Mouse (Mus musculus) heart, embryonic 12.5 days (tissue): Measurements from ENCODE around the gene Tmem268. TPM values are rescaled to one million over a fixed set of nuclear protein-coding genes. Genes with fewer than 3 reads are reported as not detected.

Source experiments
- ATAC-seq: fragments of 200-750 bp; cut with Nextera tagmentation; 2 replicates; pipeline ENCODE4 v1.8.0; 2017; ENCODE audit warnings: moderate TSS enrichment, moderate library complexity; ENCODE audit not compliant: insufficient number of reproducible peaks, low FRiP score
- H3K27ac ChIP-seq: fragments of 300-500 bp; sonication (generic); 2 replicates; pipeline ENCODE4 v1.5.1; 2016; ENCODE audit warnings: mild to moderate bottlenecking, moderate library complexity; ENCODE audit not compliant: poor library complexity, severe bottlenecking
- H3K27me3 ChIP-seq: fragments of 300-500 bp; sonication (generic); replicated peaks from 2 replicates; pipeline ENCODE4 v1.6.1; 2016; ENCODE audit warnings: mild to moderate bottlenecking, moderate library complexity
- H3K36me3 ChIP-seq: fragments of 300-500 bp; sonication (generic); 2 replicates; pipeline ENCODE4 v1.6.1; 2016; ENCODE audit warnings: mild to moderate bottlenecking, moderate library complexity
- H3K4me1 ChIP-seq: fragments of 300-500 bp; sonication (generic); replicated peaks from 2 replicates; pipeline ENCODE4 v1.6.1; 2016; ENCODE audit warnings: mild to moderate bottlenecking
- H3K4me2 ChIP-seq: fragments of 300-500 bp; sonication (generic); 2 replicates; pipeline ENCODE4 v1.6.1; 2016; ENCODE audit warnings: mild to moderate bottlenecking, moderate library complexity
- H3K4me3 ChIP-seq: fragments of 300-500 bp; sonication (generic); 2 replicates; pipeline ENCODE4 v1.5.1; 2016; ENCODE audit warnings: mild to moderate bottlenecking
- H3K9ac ChIP-seq: fragments of 300-500 bp; sonication (generic); 2 replicates; pipeline ENCODE4 v1.6.1; 2016; ENCODE audit warnings: mild to moderate bottlenecking, moderate library complexity
- H3K9me3 ChIP-seq: fragments of 300-500 bp; sonication (generic); replicated peaks from 2 replicates; pipeline ENCODE4 v1.6.1; 2016; ENCODE audit warnings: mild to moderate bottlenecking, moderate library complexity
- WGBS: fragments of 180-500 bp; shearing (Covaris S2); methylation state at CpG from one replicate; pipeline ENCODE4 v1.1.7; 2016; 5-methylcytosine and 5-hydroxymethylcytosine counted together
- polyA plus RNA-seq: library from polyadenylated mRNA; unstranded; fragments of >200 nt; fragmentation: Nextera tagmentation; extraction: Ambion mirVana; gene quantifications from 2 replicates; pipeline ENCODE4 v1.2.1, GENCODE M21; 2016

The Tmem268 gene
- polyA plus RNA-seq, 1 experiment from 2014 or later: 5.6 TPM

DNA sequence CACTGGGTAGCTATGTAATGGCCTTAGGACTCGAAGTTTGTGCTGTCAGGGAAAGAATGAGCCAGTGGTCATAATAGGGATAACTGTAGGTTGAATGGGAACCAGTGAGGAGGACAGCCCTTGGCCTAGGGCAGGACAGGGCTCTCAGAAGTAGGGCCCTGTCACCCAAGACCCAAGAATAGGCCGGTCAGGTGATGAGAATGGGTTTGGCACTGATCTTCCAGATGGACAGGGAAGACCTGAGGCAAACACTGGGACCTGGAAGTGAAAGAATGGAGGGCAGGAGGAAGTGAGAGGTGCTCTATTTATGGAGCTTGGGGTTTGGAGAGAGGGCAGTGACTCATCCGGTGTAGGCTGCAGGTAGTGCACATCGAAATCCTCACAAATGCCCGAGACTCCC lies 1.9 kb upstream of the Tmem268 start:
- 0 out of 2 replicates have a peak overlapping the region, but pooled peaks have one; percentile 9 for H3K9ac ChIP-seq
- 61% methylated on average over 5 of the region's 5 CpGs for WGBS
- H3K27me3 ChIP-seq: no peaks in the 10 kb centered on the region
- peaks cover 20% of the 10 kb centered on the region for H3K36me3 ChIP-seq
- no peak overlapping the region for H3K27ac ChIP-seq
- H3K4me2 ChIP-seq: peak overlapping the region; percentile 75; the same call in 1 of the 2 replicates
- H3K9me3 ChIP-seq: no peaks in the 10 kb centered on the region
- H3K4me1 ChIP-seq: peaks cover 39% of the 10 kb centered on the region
- no peak overlapping the region for H3K4me3 ChIP-seq
- no peak for ATAC-seq

DNA sequence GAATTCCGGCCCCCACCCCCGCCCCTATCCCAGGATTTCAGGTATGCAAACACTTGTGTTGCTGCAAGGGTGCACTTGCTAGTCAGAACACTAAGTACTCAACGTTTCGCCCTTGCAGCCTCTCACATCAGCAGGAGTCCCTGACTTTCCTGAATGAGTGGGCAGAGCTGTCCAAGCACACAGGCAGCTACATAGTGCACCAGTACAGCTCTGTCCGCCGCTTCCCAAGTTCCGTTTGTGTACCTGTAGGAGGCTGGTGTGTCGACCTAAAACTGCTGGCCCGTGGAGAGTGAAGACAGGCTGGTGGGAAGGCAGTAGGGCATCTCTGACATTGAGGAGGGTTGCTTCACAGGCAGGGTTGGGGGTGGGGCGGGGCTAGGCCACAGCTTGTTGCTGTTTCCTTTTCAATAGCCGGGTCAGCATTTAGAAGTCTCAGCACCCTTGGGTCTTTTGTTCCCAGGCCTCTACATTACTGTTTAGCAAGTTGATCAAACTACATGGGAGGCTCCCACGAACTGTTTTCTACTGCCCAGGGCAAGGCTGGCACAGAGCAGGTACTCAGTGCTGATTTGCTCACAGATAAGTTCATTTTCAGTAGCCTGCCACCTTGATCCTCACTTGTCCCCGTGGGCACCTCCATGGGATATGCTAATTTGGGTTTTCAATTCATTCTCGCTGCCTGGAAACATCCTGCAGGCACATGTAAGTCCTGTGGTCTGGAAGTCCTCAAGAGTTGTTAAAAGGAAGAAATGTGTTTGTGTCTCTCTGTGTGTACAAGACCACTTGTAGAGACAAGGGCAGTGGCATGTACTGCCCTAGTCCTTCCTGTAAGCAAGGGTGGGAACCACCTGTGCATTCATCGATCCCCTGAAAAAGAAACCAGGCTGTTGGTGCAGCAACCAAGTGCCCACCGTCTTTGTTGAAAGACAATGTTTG lies 1.2 kb upstream of the Tmem268 start:
- H3K27ac ChIP-seq: peak overlapping the region; percentile 23; the same call in 1 of the 2 replicates
- H3K4me1 ChIP-seq: peaks cover 41% of the 10 kb centered on the region
- 22% methylated on average over 16 of the region's 16 CpGs for WGBS
- H3K27me3 ChIP-seq: no peaks in the 10 kb centered on the region
- H3K36me3 ChIP-seq: peaks cover 13% of the 10 kb centered on the region
- no peaks in the 10 kb centered on the region for H3K9me3 ChIP-seq
- H3K9ac ChIP-seq: 0 out of 2 replicates have a peak overlapping the region, but pooled peaks have one; percentile 13
- no peak overlapping the region for H3K4me3 ChIP-seq
- H3K4me2 ChIP-seq: peak overlapping the region; percentile 75
- no peak for ATAC-seq

DNA sequence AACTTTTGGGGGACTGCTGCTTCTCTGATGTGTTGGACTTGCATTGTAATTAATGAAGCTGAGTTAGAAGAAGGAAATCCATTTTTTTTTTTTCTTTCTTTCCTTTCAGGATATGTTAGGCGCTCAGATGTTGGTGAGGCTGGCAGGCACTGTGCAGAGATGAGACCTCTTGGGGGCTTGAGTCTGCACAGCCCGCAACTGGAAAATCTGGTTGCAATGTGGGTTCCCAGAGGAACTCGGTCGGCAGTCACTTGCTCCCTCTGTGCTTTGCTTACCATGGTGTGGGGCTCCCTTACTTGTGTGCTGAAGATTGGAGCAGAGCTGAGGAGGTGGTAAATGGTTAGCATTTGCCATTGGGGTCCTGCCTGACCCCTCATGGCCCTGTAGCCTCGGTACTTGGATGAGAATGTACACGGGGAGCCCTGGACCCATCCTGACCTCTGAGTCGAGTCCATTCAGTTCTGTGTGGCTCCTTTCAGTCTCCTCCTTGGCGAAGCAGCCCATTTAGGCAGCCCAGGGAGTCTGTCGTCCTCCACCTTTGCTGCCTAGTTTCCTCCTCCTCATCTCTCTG lies 631 bp downstream of the Tmem268 start:
- no peaks in the 10 kb centered on the region for H3K27me3 ChIP-seq
- H3K4me3 ChIP-seq: peak overlapping the region; percentile 70
- H3K27ac ChIP-seq: no peak overlapping the region
- peaks cover 9% of the 10 kb centered on the region; the same call in 1 of the 2 replicates for H3K36me3 ChIP-seq
- peak overlapping the region; percentile 83 for H3K9ac ChIP-seq
- no peaks in the 10 kb centered on the region for H3K9me3 ChIP-seq
- 42% methylated on average over 9 of the region's 9 CpGs for WGBS
- peak overlapping the region; percentile 75 for H3K4me2 ChIP-seq
- no peak for ATAC-seq
- peaks cover 42% of the 10 kb centered on the region for H3K4me1 ChIP-seq

DNA sequence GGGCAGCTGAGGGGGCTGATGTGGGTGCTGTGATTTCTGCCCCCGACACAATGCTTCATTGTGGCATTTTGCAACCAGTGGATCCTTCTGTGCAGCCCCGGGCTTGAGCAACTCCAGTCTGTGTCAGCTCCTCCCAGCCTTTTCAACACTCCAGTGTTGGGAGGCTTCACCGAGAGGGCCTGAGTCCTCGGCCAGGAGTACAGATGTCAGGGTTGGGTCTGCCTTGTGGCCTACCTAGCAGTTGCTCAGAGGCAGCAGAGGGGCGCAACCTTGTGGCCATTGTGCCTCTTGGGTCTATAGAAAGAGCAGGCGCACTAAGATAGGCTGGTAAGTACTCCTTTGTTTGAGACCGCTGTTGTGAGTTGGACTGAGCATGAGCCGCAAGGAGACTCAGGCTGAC lies 1.5 kb downstream of the Tmem268 start:
- Histone ChIP-seq H3K9me3 (no peaks in the 10 kb centered on the region), H3K9ac (no peak overlapping the region), H3K4me1 (peaks cover 42% of the 10 kb centered on the region), H3K27me3 (no peaks in the 10 kb centered on the region), H3K4me3 (no peak overlapping the region), H3K36me3 (peaks cover 9% of the 10 kb centered on the region; the same call in 1 of the 2 replicates), H3K4me2 (peak overlapping the region; percentile 75; the same call in 1 of the 2 replicates), H3K27ac (no peak overlapping the region)
- ATAC-seq: no peak
- WGBS: 48% methylated on average over 8 of the region's 8 CpGs

DNA sequence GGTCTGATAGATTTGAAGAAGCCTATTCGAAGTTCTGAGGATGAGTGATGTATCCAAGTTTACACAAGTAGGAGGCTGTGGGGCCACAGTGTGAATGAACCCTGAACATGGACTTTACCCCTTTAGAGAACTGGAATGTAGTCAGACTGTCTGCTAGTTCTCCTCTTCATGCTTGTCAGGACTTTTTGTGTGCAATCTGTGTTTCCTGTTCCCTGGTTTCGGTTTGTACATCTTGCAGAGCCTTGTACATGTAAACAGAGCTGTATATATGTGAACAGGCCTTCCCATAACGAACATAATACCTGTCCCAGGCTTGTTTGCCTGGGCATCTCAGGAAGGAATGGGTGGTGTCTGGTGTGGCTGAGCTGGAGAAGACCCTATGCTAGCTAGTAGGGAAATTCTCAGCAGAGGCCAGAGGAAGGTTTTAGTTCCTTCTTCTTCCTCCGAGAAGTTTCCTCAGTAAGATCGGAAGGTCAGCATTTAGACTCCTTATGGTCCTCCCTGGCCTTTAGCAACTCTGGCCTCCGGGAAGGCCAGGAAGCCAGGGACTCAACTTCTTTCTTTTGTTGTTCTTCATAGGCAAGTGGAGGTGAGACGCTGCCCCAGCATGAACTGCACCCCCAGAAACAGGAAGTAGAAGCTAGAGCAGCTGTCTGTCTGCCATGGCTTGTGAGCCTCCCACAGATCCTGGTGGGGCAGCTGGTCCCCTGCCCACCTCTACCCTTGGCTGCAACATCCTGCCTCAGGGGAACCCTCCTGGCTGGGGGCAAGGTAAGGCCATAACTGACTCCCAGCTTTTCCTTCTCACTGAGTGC lies 3.5 kb downstream of the Tmem268 start:
- Histone ChIP-seq H3K4me1 (peaks cover 33% of the 10 kb centered on the region), H3K27me3 (no peaks in the 10 kb centered on the region), H3K27ac (no peak overlapping the region), H3K9ac (no peak overlapping the region), H3K4me3 (no peak overlapping the region), H3K9me3 (no peaks in the 10 kb centered on the region), H3K36me3 (peaks cover 17% of the 10 kb centered on the region), H3K4me2 (no peak overlapping the region)
- no peak for ATAC-seq
- 71% methylated on average over 7 of the region's 7 CpGs for WGBS

DNA sequence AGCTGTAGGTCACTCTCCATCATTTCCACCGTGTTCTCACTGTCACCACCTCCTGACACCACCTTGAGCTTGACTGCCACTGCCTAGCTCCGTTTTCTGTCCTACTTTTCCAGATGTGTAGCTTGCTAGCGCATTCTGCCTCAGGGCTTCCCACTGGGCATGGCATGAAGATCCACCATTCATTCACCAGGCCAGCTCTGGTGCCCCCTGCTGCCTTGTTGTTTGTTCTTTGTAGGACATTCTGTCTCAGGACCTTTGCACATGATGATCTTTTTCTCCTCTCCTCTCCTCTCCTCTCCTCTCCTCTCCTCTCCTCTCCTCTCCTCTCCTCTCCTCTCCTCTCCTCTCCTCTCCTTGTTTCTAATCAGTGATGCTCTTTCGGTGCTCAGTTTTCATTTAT lies 4.2 kb downstream of the Tmem268 start:
- no peak overlapping the region for H3K4me2 ChIP-seq
- no peaks in the 10 kb centered on the region for H3K9me3 ChIP-seq
- no peak overlapping the region for H3K27ac ChIP-seq
- peaks cover 29% of the 10 kb centered on the region for H3K4me1 ChIP-seq
- H3K27me3 ChIP-seq: no peaks in the 10 kb centered on the region
- no peak for ATAC-seq
- H3K36me3 ChIP-seq: peaks cover 17% of the 10 kb centered on the region
- no peak overlapping the region for H3K9ac ChIP-seq
- no peak overlapping the region for H3K4me3 ChIP-seq
- 75% methylated on average over 4 of the region's 4 CpGs for WGBS

DNA sequence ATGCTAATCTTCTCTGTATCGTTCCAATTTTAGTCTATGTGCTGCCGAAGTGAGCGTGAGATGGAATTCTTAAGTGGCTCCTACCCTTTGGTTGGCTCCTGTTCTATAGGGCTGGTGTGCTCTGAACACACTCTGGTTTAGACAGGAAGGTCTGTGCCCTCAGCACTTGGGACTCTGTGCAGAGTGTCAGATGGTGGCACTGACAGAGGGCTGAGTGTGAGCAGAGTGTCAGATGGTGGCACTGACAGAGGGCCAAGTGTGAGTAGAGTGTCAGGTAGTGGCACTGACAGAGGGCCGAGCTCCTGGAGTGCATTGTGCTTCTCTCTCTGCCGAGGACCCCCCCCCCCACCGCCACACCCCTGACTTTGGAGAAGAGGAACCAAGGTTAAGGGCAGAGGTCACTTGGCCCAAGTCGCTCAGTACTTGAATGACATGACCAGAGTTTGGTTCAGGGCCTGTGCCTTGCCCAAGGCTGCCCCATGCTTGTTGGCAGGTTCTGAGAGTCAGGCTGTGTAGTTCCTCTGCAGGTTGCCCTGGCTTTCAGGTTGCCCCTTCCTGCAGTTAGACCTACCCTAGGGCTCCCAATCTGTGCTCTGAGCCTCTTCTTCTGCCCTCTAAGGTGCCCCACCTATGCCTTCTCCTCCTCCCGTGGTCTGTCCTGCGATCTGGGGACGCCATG lies 9.3 kb downstream of the Tmem268 start:
- Histone ChIP-seq H3K27me3 (no peaks in the 10 kb centered on the region), H3K4me1 (peaks cover 23% of the 10 kb centered on the region), H3K36me3 (peaks cover 18% of the 10 kb centered on the region), H3K27ac (no peak overlapping the region), H3K4me3 (no peak overlapping the region), H3K9ac (no peak overlapping the region), H3K9me3 (no peaks in the 10 kb centered on the region), H3K4me2 (no peak overlapping the region)
- WGBS: 62% methylated on average over 10 of the region's 10 CpGs
- ATAC-seq: peak; percentile 34; the same call in 1 of the 2 replicates

DNA sequence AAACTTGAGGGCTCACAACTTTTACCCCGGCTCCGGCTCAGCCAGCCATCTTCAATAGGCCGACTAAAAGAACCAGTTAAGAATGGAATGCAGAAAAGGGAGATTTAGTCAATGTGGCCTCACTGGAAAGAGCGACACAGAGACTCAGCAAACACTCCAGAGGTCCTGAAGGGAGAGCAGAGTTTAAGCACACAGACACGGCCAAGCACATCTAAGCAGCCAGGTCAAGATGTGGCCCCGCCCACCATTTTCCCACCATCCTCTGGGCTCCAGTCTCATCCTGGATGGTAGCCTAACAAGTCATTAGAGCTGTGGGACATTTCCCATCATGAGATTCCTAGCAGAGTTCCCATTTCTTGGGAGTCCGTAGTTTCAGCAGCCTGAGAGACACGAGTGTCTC lies 10.7 kb downstream of the Tmem268 start:
- ATAC-seq: no peak
- H3K9me3 ChIP-seq: peaks cover 7% of the 10 kb centered on the region; the same call in 1 of the 2 replicates
- H3K27me3 ChIP-seq: no peaks in the 10 kb centered on the region
- no peak overlapping the region for H3K27ac ChIP-seq
- H3K4me2 ChIP-seq: no peak overlapping the region
- H3K4me3 ChIP-seq: no peak overlapping the region
- H3K36me3 ChIP-seq: peaks cover 24% of the 10 kb centered on the region
- H3K9ac ChIP-seq: no peak overlapping the region
- peaks cover 23% of the 10 kb centered on the region for H3K4me1 ChIP-seq
- 78% methylated on average over 8 of the region's 8 CpGs for WGBS

DNA sequence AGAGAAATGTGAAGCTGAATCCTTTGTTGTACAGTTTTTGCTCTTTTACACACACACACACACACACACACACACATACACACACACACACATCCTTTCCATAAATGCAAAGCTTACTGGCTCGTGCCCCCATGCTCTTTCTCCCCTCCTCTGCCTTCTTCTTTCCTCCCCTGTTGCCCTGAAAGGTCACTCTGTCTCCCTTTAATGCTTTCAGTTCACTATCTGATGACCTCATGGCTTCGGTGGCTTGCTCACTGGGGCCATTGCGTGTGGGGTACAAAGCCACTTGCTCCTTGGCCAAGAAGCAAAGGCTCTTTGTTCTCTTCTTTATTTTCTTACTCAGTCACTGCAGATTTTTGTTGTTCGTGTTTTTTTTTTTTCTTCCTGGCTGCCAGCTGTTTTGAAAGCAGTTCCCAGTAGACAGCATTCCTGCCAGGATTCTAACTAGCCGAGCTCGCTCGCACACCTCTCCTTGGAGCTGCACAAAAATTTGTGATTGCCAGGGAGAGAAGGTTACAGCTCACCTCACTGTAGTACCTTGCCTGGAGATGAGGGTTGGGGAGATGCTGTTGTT lies 11.7 kb downstream of the Tmem268 start:
- no peak for ATAC-seq
- H3K4me1 ChIP-seq: peaks cover 23% of the 10 kb centered on the region
- WGBS: 51% methylated on average over 7 of the region's 7 CpGs

DNA sequence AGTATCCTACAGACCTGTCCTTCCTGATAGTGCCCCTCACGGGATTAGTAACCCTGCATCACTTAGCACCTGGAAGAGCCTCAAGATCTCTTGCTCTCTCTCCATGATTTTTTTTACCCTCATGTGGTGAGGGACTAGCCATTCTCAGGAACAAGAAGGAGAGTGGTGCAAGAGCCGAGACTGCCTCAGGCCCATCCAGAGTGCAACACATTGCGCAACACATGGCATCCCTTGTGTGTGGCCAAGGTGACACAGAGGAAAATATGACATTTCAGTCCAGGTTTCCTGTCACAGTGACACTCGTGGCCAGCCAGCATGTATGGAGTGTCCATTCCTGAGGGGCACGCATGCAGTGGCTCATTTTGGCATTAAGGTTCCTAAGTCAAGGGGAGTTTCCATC lies 14.0 kb downstream of the Tmem268 start:
- Histone ChIP-seq H3K4me3 (no peak overlapping the region), H3K9ac (no peak overlapping the region), H3K27me3 (no peaks in the 10 kb centered on the region), H3K4me2 (no peak overlapping the region), H3K9me3 (peaks cover 13% of the 10 kb centered on the region), H3K27ac (no peak overlapping the region), H3K36me3 (peaks cover 22% of the 10 kb centered on the region), H3K4me1 (peaks cover 22% of the 10 kb centered on the region)
- ATAC-seq: no peak
- 82% methylated on average over 5 of the region's 5 CpGs for WGBS

More for the DNA sequence above, 11.7 kb downstream of the Tmem268 start:
- no peak overlapping the region for H3K27ac ChIP-seq
- peaks cover 7% of the 10 kb centered on the region; the same call in 1 of the 2 replicates for H3K9me3 ChIP-seq
- H3K4me2 ChIP-seq: no peak overlapping the region
- no peak overlapping the region for H3K4me3 ChIP-seq
- no peaks in the 10 kb centered on the region for H3K27me3 ChIP-seq
- peaks cover 24% of the 10 kb centered on the region for H3K36me3 ChIP-seq
- no peak overlapping the region for H3K9ac ChIP-seq
